Mouse (Mus musculus) c-Kit-positive CD71-positive TER-119-positive erythroid progenitor cells, embryonic 14.5 days (primary cell): ENCODE data around the gene Ipo5.
A peak's percentile ranks its signal among the peaks of the same experiment; 100 is the strongest.

ENCODE experiments used
- DNase-seq: peaks from one replicate; pipeline ENCODE4 v3.0.0-alpha.2; 2013; ENCODE audit warnings: low spot score

The Ipo5 gene

DNA sequence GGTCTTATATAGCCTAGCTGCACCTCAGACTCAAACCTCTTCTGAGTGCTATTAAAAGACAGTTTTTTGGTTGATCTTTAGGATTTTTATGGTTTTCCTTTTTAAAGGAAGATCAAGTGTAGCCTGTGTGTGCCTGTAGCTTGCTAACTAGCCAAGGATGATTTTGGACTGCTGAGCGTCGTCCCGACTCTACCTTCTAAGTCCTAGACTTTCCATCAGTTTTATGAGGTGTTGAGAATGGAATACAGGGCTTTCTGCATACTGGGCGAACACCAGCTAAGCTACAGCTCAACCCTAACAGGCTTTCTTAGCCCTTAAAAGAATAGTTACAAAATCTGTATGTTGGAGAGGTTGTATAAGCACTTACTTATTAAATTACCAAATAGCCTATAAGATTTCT, 13.0 kb downstream of the Ipo5 start:
- no peak for DNase-seq

DNA sequence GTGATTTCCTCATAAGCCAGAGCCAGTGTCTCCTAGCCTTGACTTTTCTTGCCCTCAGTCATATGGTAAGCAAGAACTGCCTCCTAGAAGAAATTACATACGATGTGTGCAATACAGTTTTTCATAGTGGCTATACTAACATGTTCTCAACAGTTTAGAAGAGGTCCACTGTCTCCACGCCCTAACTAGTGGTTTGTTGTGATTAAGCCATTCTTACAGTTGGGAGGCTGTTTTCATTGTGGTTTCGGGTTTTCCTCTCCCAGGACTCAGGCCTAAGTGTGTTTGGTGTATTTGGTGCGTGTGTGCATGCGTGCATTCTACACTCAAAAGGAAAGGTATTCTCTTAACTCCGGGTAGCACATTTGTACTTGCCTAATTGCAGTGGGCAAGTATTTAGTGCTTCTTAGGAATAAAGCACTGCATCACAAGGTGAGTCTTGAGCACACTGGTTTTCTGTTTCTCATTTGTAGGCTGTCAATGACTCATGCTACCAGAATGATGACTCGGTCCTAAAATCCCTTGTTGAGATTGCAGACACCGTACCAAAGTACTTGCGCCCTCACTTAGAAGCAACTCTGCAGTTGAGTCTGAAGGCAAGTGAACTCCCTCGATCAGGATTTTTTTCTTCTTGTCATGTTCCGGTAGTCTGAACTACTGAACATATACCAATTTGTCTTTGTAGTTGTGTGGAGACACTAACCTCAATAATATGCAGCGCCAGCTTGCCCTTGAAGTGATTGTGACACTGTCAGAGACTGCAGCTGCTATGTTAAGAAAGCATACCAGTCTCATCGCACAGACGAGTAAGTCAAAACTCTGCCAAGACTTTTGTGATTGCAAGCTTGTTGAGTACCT, 14.9 kb downstream of the Ipo5 start:
- no peak for DNase-seq

DNA sequence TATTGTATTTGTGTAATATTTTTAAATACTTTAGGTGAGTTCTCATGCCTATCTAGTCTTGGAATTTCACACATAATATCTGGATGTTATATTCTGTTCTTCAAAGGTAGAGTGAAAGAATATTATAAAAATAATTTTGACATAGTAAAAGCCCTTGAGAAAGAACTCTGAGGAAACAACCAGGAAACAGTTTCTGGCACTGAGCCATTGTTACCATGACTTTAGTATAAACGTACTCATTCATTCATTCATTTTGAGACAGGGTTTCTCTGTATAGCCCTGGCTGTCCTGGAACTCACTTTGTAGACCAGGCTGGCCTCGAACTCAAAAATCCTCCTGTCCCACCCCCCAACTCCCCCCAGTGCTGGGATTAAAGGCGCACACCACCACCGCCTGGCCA, 20.2 kb downstream of the Ipo5 start:
- DNase-seq: no peak

DNA sequence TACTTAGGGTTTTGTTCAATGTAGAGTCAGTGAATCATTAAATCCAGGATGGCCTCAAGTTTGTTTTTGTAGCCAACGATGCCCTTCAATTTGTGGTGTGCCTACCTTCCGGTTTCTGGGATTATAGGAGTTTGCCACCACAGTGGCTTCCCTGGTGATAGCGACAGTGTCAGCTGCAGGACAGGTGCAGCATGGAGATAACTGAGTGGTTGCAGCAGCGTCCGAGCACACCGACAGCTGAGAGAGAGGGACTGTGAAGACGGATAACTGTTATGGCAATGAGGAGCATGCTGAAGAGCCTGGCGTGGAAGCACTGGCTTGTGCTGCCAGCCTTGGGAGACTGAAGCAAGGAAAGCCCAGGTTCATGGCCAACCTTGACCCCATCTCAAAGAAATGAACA, 22.6 kb downstream of the Ipo5 start:
- DNase-seq: no peak

DNA sequence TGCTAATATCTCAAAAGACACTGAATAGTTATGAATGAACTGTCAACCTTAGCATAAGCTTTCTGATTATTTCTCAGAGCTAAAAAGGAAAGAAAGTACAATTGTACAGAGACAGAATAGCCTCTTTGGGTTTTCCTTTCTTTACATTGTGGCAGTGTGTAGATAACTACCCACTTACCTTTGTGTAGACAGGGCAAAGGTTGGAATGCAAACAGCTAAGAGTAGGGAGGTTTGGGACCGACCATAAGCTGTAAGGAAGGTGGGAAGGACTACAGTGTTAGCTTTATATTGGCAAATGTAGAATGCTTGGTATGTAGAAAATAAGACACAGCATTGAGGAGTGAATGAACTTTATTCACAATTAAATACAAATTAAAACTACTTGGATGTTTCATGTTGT, 26.1 kb downstream of the Ipo5 start:
- DNase-seq: no peak

DNA sequence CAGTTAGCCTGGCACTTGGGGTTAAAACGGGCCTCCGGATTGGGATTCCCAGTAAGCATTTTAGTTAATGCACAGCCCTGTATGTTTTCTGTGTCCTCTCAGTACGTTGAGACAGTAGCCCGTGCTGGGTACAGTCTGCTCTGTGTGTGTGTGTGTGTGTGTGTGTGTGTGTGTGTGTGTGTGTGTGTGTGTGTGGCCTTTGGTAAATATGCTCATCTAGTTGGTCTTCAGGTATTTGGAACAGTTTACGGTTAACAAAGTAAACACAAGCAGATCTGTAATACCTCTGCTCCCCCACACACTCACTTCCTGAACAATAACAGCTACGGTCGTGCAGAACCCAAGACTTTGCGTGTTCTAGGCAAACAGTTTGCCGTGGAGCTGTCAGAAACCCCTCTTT, 31.8 kb downstream of the Ipo5 start:
- DNase-seq: no peak

DNA sequence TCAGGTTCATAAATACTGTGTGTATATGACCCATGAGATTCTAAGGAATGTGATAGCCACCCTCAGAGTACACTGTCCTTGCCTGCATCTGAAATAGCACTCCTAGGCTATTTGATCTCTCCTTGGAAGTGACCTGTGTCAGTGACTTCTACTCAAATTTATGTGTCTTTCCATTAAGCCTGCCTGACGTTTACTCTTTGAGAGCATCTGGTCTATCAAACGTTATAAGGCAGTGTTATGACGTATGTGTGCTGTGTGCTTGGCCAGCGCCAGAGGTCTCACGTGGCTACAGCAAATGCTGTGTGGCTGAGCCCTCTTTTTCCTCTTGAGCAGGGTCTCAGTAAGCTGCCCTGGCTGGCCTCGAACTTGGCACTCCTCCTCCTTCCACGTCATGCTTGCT, 34.1 kb downstream of the Ipo5 start:
- DNase-seq: no peak

DNA sequence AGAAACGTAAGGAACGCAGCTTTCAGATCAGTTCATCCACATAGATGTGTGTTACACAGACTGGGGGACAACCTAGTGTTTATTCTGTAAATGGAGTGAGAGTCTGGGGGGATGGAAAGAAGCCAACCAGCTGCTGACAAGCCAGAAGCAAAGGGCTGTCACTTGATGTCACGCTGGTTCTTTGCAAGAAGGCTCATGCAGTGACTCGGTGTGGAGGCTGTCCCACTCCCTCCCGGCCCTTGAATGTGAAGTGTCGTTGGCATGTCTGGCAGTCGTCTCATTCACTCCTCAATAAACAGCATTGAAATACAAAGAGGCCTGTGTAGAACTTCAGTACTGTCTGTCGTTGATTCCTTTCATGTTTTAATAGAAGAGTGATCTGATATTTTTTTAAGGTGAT, 36.1 kb downstream of the Ipo5 start:
- no peak for DNase-seq

DNA sequence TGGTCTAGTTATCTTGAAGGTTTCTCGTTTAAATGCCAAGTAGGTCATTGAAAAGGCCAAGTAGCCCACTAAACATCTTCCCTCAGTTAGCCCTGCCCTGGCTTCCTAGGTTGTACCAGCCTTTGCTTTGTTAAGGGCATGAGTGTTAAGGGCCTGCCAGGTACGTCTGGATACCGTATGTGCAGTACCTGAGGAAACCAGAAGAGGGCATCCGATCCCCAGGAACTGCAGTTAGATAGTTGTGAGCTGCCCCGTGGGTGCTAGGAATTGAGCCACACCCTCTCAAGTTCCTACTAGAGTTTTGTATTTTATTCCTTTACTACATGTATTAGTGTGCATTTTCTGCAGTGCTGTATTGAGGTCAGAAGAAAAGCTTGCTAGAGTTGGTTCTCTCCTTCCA, 38.0 kb downstream of the Ipo5 start:
- peak; percentile 29 for DNase-seq

DNA sequence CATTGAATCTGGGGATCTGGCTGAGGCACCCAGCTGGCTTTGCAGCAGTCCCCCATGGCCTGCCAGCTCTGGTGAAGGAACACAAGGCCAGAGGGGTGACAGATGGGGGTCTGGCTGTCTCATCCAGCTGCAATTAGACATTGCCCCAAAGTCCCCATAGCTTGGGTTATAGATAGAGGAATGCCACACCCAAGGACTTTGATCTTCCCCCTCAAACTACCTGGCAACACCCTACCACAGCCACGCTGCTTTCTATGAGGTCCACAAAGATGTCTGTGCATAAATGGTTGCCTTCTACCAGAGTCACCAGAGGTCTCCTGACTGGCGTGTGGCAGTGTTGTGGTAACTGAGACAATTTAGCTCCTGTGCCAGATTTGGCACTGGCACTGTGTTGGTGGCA, 39.0 kb downstream of the Ipo5 start:
- DNase-seq: no peak

DNA sequence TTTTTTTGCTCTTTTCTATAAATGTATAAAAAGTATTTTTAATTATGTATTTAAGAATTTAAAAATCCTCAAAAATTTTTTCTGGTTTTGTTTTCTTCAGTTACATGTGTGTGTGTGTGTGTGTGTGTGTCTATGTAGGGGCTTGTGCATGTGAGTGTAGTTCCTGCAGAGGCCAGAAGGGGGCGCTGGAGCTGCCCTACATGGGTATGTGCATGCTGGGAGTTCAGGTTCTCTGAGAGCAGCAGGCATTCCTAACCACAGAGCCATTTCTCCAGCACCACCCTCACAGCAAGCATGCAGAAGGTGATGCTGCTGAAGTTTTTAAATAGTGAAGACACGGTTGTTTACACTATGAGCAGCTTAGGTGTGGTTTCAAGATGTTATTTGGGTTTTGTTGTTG, 41.4 kb downstream of the Ipo5 start:
- DNase-seq: no peak

DNA sequence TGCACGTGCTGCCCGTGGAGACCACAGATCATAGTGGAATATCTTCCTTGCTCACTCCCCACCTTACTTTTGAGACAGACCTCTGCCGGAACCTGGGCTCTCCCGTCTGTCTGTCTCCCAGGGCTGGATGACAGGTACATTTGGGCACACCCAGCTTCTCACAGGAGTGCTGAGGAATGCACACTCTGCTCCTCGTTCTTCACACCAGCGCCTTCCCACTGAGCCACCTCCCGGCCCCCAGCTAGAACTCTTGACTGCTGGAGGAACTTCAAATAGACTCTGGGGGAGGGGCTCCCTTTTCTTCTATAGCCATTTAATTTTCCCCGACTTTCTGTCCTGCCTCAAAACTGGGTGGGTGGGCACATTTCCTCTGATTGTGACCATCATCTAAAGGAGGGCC, 49.5 kb downstream of the Ipo5 start:
- no peak for DNase-seq

DNA sequence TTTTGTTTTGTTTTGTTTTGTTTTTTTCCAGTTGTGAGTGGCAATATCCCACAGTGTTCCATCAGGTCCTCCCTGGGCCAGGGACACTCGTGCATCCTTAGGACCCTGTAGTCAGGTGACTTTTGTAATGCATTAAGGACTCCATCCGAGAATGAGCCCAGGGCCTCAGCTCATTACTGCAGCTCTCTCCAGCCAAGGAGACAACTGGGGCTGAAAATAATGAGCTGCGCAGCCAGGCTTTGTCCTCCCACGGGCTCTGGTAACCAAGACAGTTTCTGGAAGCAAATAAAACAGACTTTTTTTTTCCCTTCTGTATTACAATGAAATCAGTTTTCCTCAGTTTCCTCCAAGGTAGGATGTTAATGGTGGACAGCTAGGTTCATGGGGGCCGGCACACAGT, 50.0 kb downstream of the Ipo5 start:
- DNase-seq: no peak

DNA sequence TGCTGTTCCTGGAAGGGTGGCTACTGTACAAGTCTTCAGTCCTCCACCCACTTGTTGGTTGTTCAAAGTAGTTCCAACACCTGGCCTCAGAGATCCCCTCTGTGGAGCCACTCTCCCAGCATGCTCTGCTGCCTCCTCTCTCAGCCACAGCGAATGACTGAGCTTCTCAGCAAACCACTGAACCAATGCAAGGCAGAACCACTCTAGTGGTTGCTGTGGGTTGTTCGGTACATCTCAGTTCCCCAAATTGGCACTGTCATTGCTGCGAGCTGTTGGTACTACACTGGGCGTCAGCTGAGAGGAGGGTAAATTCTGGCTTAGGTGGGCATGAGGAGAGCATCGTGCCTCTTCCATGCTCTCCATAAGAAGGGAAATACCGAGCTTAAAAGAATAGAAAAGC, 56.0 kb downstream of the Ipo5 start:
- DNase-seq: no peak

DNA sequence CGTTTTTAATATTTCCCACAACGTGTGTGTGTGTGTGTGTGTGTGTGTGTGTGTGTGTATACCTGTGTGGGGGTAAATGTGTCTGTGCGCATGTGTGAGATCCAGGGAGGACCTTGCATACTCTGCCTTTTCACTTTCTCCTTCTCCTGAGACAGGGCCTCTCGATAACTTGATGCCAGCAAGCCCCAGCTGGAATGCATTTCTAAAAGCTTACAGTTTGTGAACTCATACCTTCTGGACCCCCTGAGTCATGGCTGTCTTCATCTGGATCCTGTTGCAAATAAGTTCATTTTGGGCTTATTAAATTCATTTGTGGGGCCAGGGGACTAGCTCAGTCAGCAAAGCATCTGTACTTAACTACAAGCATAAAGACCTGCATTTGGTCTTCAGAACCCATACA, 57.7 kb downstream of the Ipo5 start:
- DNase-seq: no peak

DNA sequence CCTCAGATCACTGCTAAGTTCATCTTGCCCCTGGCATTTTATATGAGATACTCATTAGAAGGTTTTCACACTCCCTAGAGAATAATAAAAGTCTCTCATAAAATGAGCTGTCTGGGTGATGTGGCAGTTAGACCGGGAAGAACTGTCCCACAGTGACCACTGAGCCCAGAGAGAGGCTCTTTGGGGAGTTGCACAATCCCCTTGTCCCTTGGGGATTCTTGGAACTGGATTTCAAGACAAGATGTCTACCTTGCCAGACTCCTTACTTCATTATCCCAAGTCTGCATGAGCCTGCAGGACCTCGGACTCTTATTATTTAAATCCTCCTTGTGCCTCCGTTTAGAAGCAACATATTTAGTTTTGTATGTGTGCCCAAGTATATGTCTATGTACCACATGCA, 58.6 kb downstream of the Ipo5 start:
- no peak for DNase-seq

DNA sequence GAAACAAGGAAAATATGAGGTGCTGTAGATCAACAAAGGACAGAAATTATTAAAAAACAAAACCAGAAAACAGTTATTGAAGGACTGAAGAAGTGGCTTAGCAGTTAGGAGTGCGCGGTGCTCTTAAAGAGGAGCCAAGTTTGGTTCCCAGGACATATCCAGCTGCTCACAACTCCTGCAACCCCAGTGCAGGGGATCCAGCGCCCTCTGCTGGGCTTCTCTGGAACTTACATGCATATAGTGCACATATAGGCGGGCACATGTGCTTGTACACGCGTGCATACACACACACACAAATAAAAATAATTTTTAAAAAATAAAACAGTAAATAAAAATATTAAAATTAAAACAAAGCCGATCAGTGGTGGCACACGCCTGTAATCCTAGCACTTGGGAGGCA, 59.6 kb downstream of the Ipo5 start:
- peak; percentile 9 for DNase-seq

DNA sequence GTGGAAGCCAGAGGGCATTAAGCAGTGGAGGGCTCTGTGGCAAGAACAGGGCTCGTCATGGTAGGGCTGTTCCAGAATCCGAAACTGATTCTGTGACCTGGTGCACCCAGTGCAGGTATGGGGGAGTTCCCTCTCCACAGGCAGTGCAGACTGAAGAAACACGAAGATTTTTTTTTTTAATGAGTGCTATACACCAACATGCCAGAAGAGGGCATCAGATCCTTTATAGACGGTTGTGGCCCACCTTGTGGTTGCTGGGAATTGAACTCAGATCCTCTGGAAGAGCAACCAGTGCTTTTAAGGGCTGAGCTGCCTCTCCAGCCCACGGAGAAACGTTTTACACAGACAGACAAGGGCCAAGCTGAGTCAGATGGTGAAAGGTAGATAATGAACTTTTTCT, 60.3 kb downstream of the Ipo5 start:
- no peak for DNase-seq

DNA sequence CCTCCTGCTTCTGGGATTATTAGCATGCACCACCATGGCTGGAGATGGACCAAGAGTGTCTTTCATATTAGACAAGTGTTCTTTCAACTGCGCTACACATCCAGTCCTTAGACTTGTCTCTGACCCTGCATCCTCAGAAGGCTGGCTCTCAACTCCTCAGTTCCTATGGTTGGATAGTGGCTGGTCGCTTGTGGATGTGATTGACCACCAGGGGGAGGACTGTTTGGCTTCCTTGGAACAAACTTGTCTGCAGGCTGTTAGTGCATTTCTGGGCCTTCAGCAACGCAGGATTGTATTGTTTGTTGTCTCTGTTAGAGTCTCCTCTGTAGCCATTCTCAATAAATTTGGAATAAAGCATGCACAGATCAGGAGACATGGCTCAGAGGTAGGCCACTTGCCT, 68.5 kb downstream of the Ipo5 start:
- no peak for DNase-seq

DNA sequence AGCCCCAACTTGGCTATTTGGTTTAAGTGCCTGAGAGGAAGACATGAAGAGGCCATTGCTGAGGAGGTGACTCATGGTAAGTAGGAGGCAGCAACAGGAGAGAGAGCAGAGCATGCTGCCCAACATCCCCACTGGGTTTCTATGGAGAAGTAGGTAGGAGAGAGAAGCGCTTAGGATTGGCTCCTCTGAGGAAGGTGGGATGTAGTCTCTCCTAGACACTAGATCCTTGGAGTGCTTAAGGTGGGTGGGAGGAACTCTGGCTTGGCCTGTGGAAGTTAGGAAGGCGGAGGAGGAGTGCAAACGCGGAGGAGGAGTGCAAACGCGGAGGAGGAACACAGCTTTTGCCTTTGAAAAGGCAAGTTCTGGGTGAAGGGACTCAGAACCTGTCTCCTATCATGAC, 78.1 kb downstream of the Ipo5 start:
- no peak for DNase-seq
